Mouse (Mus musculus) skeletal muscle tissue, postnatal 0 days (tissue): ENCODE data around the gene Gm27021. TPM values are rescaled to one million over a fixed set of nuclear protein-coding genes. Genes with fewer than 3 reads are reported as not detected.

Experiments used
- polyA plus RNA-seq: library from polyadenylated mRNA; unstranded; fragments of >200 nt; fragmentation: Nextera tagmentation; extraction: Ambion mirVana; gene quantifications from 2 replicates; pipeline ENCODE4 v1.2.1, GENCODE M21; 2015

Gm27021 gene
- polyA plus RNA-seq: 0.73 and 4.4 TPM in 2 replicates

GRCm38 (mm10) chr8:120667561-120668373, at the start of gene Gm27021, which contains the start of gene Cox4i1:
Gene Gm27021 (minus strand): TSS chr8:120668079.
Gene Cox4i1 (plus strand): TSS chr8:120668222.

DNA sequence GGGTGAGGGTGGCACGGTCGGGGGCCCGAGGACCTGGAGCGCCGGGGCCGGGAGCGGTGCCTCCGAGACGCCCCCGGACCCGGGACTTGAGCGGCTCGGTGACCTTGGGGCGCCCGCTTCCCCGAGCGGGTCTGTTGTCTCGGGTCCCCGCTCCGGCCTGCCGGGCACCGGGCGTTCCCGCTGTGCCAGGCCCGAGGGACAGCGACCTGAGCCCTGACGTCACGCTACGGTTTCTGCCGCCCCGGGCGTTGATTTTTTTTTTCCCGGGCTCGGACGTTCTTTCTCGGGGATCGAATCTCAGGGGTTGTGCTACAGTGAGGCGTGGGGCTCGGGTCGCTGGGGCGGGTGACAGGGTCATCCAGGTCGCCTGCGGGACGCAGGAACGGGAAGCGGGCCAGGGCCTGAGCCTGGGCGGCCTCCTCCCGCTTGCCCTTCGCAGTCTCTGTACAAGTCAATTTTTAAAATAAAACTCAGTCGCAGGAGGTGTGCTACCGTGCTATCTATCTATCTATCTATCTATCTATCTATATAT, 561 bp upstream of the Gm27021 start, which contains the start of gene Emc8:
TSS of gene Emc8 (minus strand) at position 200 of the 532 bp plus-strand sequence.

DNA sequence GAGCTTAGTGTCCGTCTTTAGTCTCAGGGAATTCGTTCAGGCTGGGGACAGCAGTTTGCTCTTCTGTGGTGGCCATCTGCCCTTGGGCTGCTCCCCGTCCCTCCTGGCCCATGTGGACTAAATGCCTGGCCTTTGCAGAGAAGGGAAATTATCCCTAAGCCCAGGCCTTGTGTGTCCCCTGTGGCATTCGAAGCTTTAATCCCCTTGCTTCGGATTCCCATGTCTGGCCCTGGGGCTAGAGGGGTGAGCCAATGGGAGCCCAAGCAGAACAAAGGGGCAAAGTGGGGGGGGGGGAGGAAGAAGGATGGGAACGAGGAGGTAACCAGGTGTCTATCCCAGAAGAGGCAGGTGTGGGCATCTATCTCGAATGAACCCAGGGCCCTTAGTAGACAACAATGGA, 20.3 kb downstream of the Gm27021 start, which contains the start of gene 1190005I06Rik:
TSS of gene 1190005I06Rik (minus strand) at position 101 of the 400 bp plus-strand sequence.

GRCm38 (mm10) chr8:120588908-120589771, 78.7 kb downstream of the Gm27021 start, which contains the start of gene Gins2:
Gene Gins2 (minus strand): TSS chr8:120589304.

Other genes with a start within 250 kb of the Gm27021 start
- 16.5 and 22.2 TPM in 2 replicates for gene Gins2, start 78.8 kb downstream of the Gm27021 start, polyA plus RNA-seq
- gene 1190005I06Rik, start 20.4 kb downstream of the Gm27021 start, polyA plus RNA-seq: 2.5 and 10.3 TPM in 2 replicates
- 2,026 and 2,053 TPM in 2 replicates for gene Cox4i1, start 143 bp upstream of the Gm27021 start, polyA plus RNA-seq
- gene Emc8, start 494 bp upstream of the Gm27021 start, polyA plus RNA-seq: 111 and 124 TPM in 2 replicates
- 4.7 and 6.5 TPM in 2 replicates for gene Irf8, start 68.3 kb upstream of the Gm27021 start, polyA plus RNA-seq